Mouse (Mus musculus) lung, embryonic 14.5 days (tissue): ENCODE data around the gene Dcdc2b. TPM values are rescaled to one million over a fixed set of nuclear protein-coding genes. Genes with fewer than 3 reads are reported as not detected.

ENCODE experiments used
- ATAC-seq: fragments of 200-750 bp; cut with Nextera tagmentation; 2 replicates; pipeline ENCODE4 v1.8.0; 2017; ENCODE audit warnings: mild to moderate bottlenecking, moderate TSS enrichment, moderate library complexity; ENCODE audit not compliant: insufficient read depth
- DNase-seq: peaks from one replicate; pipeline ENCODE4 v3.0.0-alpha.2; 2015
- H3K27ac ChIP-seq: fragments of 300-500 bp; sonication (generic); 2 replicates; pipeline ENCODE4 v1.5.1; 2014; ENCODE audit warnings: low read depth, mild to moderate bottlenecking, moderate library complexity
- H3K27me3 ChIP-seq: fragments of 300-500 bp; sonication (generic); 2 replicates; pipeline ENCODE4 v1.6.1; 2014; ENCODE audit warnings: low read length, control low read depth; ENCODE audit not compliant: insufficient read depth
- H3K36me3 ChIP-seq: fragments of 300-500 bp; sonication (generic); 2 replicates; pipeline ENCODE4 v1.6.1; 2014; ENCODE audit warnings: control low read depth; ENCODE audit not compliant: insufficient read depth
- H3K4me1 ChIP-seq: fragments of 300-500 bp; sonication (generic); 2 replicates; pipeline ENCODE4 v1.6.1; 2014; ENCODE audit warnings: antibody characterized with exemption, control low read depth; ENCODE audit not compliant: insufficient read depth
- H3K4me2 ChIP-seq: fragments of 300-500 bp; sonication (generic); 2 replicates; pipeline ENCODE4 v1.6.1; 2014; ENCODE audit warnings: mild to moderate bottlenecking
- H3K4me3 ChIP-seq: fragments of 300-500 bp; sonication (generic); 2 replicates; pipeline ENCODE4 v1.5.1; 2014; ENCODE audit warnings: low read depth, low read length
- H3K9ac ChIP-seq: fragments of 300-500 bp; sonication (generic); 2 replicates; pipeline ENCODE4 v1.6.1; 2014
- H3K9me3 ChIP-seq: fragments of 300-500 bp; sonication (generic); 2 replicates; pipeline ENCODE4 v1.6.1; 2016; ENCODE audit warnings: low read depth, low read length, control low read depth
- CTCF ChIP-seq: IDR thresholded peaks from 2 replicates; pipeline ENCODE4 v1.5.1; 2016; ENCODE audit warnings: antibody characterized with exemption, low read depth
- WGBS: fragments of 180-500 bp; shearing (Covaris S2); extraction: QIAGEN DNeasy Blood & Tissue Kit; methylation state at CpG from one replicate; pipeline ENCODE4 v1.1.7; 2014; 5-methylcytosine and 5-hydroxymethylcytosine counted together
- polyA plus RNA-seq: library from polyadenylated mRNA; unstranded; fragments of >200 nt; fragmentation: Nextera tagmentation; extraction: Ambion mirVana; gene quantifications from 2 replicates; pipeline ENCODE4 v1.2.1, GENCODE M21; 2014

The Dcdc2b gene
- polyA plus RNA-seq, 1 experiment from 2014 or later = 2.5 TPM

DNA sequence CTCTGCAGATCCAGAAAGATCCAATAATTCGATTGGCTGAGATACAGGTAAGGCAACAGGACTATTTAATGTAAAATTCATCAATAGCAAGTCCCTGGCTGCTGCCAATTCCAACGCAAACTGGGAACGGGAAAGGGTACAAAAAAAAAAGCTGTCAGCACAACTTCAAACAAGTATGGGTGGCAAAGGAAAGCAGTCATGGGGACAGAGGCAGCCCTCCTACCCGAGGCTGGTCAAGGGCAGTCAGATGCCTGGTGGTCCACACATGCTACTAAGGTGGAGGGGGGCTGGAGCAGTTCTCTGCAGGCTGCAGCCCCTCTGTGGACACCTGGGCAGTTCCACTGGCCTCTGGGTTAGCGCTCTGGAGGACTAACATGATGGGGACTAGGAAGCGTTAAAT is 12.0 kb upstream of the Dcdc2b start:
- DNase-seq (no peak), ATAC-seq (no peak)
- no peak overlapping the region for H3K27ac ChIP-seq
- H3K9me3 ChIP-seq = no peaks in the 10 kb centered on the region
- H3K4me2 ChIP-seq = no peak overlapping the region
- WGBS = 67% methylated on average over 6 of the region's 6 CpGs
- peaks cover 56% of the 10 kb centered on the region for H3K36me3 ChIP-seq
- H3K9ac ChIP-seq = no peak overlapping the region
- H3K4me3 ChIP-seq = no peak overlapping the region
- TF ChIP-seq CTCF = no peak
- no peaks in the 10 kb centered on the region for H3K27me3 ChIP-seq
- peaks cover 13% of the 10 kb centered on the region; the same call in 1 of the 2 replicates for H3K4me1 ChIP-seq

DNA sequence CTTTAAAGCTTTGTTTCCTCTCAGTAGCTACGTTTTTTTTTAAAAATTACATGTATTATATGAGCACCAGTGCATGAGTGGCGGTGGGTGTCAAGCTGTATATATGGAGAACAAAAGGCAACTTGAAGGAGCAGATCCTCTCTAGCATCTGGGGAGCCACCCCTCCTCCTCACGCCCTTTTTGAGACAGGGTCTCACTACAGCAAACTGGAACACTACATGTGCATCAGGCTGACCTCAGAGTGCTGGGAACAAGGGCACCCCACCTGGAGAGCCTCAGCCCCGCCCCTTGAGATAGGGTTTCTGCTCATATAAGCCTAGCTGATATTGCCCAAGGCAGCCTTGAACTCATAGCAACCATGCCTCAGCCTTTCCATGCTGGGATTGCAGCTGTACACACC is 11.4 kb upstream of the Dcdc2b start:
- H3K4me2 ChIP-seq = peak overlapping the region; percentile 65; the same call in 1 of the 2 replicates
- no peak overlapping the region for H3K4me3 ChIP-seq
- whole genome bisulfite sequencing = 46% methylated on average over 4 of the region's 4 CpGs

DNA sequence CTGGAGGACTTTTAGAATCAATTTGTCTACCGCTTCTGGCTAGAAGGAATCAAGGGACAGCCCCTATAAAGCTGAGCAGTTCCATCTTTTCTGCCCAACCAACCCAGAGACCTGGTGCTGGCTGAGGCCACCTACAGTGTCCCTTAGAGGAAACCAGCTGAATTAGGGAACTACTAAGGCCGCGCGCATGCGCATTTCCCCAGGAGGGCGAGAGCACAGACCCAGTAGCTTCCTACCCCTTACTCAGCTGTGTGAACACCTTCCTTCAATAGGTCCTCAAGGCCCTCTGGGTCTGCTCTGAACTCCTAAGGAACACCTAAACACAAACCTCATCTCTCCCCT is 10.9 kb upstream of the Dcdc2b start:
- peak overlapping the region; percentile 37 for H3K9ac ChIP-seq
- peak overlapping the region; percentile 65 for H3K4me2 ChIP-seq
- WGBS = 6% methylated on average over 6 of the region's 6 CpGs
- no peak for TF ChIP-seq CTCF
- H3K4me3 ChIP-seq = peak overlapping the region; percentile 52
- DNase-seq (peak; percentile 79), ATAC-seq (peak; percentile 32; the same call in 1 of the 2 replicates)
- no peaks in the 10 kb centered on the region for H3K9me3 ChIP-seq
- H3K4me1 ChIP-seq = peaks cover 13% of the 10 kb centered on the region; the same call in 1 of the 2 replicates
- peak overlapping the region; percentile 83 for H3K27ac ChIP-seq
- peaks cover 45% of the 10 kb centered on the region for H3K36me3 ChIP-seq
- H3K27me3 ChIP-seq = no peaks in the 10 kb centered on the region

More for the DNA sequence above, 11.4 kb upstream of the Dcdc2b start:
- Histone ChIP-seq H3K4me1 (peaks cover 13% of the 10 kb centered on the region; the same call in 1 of the 2 replicates), H3K27me3 (no peaks in the 10 kb centered on the region), H3K9me3 (no peaks in the 10 kb centered on the region), H3K36me3 (peaks cover 50% of the 10 kb centered on the region), H3K27ac (no peak overlapping the region), H3K9ac (no peak overlapping the region)
- no peak for ATAC-seq
- no peak for TF ChIP-seq CTCF
- DNase-seq = no peak

DNA sequence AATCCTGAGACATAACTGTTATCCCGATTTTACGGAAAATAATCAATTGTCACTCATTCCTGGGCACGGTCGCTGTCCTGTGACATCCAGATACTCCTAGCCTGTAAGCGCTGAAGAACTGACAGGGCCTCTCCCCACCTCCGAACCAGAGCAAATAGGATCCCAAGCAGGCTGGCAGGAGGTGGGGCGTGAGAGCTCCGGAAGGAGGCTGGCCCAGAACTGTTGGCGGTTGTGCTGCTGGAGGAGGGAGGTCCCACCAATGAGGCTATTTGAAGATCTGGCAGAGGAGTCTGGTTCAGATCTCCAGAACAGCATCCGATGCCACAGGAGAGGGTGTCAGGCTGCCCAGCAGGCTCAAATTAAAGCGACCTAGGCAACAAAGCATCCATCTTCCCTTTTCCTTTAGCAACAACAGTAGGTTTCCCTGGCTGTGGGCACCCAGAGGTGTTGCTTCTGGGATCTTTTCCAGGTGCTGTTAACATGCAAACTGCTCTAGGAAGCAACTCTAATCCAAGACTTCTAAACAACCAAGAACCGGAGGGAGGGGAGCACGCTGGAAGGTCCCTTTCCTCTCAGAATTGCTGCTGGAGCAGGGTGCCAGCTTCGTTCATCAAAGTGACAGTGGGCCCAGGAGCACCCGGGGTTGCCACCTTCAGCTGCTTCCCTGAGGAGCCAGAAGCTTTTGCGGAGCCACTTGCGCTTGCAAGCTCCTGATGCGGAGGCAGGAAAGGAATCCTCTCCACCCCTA is 10.4 kb upstream of the Dcdc2b start:
- DNase-seq (peak; percentile 94), ATAC-seq (peak; percentile 94)
- Histone ChIP-seq H3K9ac (peak overlapping the region; percentile 68), H3K27ac (peak overlapping the region; percentile 83), H3K9me3 (no peaks in the 10 kb centered on the region), H3K27me3 (no peaks in the 10 kb centered on the region), H3K4me2 (peak overlapping the region; percentile 65), H3K4me3 (peak overlapping the region; percentile 52), H3K4me1 (peaks cover 13% of the 10 kb centered on the region; the same call in 1 of the 2 replicates), H3K36me3 (peaks cover 40% of the 10 kb centered on the region)
- TF ChIP-seq CTCF = no peak
- WGBS = under 1% methylated on average over 18 of the region's 18 CpGs

- DNase-seq (peak; percentile 78), ATAC-seq (peak; percentile 26; the same call in 1 of the 2 replicates)
- TF ChIP-seq CTCF = no peak
- Histone ChIP-seq H3K4me2 (peak within 1 kb of the TSS; percentile 65), H3K9ac (peak within 1 kb of the TSS; percentile 68), H3K36me3 (peaks cover 32% of the 10 kb centered on the region), H3K4me1 (peaks cover 13% of the 10 kb centered on the region; the same call in 1 of the 2 replicates), H3K4me3 (peak within 1 kb of the TSS; percentile 52), H3K27me3 (no peaks in the 10 kb centered on the region), H3K9me3 (no peaks in the 10 kb centered on the region), H3K27ac (peak within 1 kb of the TSS; percentile 83)
- under 1% methylated on average over 10 of the region's 10 CpGs for WGBS
Measured at GRCm38 (mm10) chr4:129623681-129624091, 9.6 kb upstream of the Dcdc2b start, which contains the start of gene Ccdc28b. Gene Ccdc28b (minus strand): TSS chr4:129623947.

- Histone ChIP-seq H3K9me3 (no peaks in the 10 kb centered on the region), H3K4me2 (peak overlapping the region; percentile 65), H3K27ac (peak overlapping the region; percentile 83), H3K4me1 (peaks cover 18% of the 10 kb centered on the region; the same call in 1 of the 2 replicates), H3K9ac (peak overlapping the region; percentile 68), H3K36me3 (peaks cover 25% of the 10 kb centered on the region), H3K4me3 (peak overlapping the region; percentile 52), H3K27me3 (no peaks in the 10 kb centered on the region)
- DNase-seq = no peak
- no peak for ATAC-seq
- WGBS = 15% methylated on average over 8 of the region's 8 CpGs
- TF ChIP-seq CTCF = no peak
Measured at GRCm38 (mm10) chr4:129622803-129623535, 8.9 kb upstream of the Dcdc2b start.
